Mouse (Mus musculus) left cerebral cortex, adult 2 months (tissue): ENCODE data around the gene Nhs. TPM values are rescaled to one million over a fixed set of nuclear protein-coding genes. Genes with fewer than 3 reads are reported as not detected.
"Not testable (repeated sequence)": the region's sequence is repeated elsewhere in the genome, so short reads cannot be mapped to it uniquely, and the experiment has no call there.

Experiments
- DNase-seq, 2 experiments: peaks; one replicate each; pipeline ENCODE4 v3.0.0; 2021 to 2022; ENCODE audit warnings: low spot score in 2 of 2, mixed read lengths in 1 of 2; ENCODE audit errors: extremely low spot score in 1 of 2
- H3K27ac ChIP-seq: fragments of 200-600 bp; 2 replicates; pipeline ENCODE4 v1.8.1; 2022
- H3K4me3 ChIP-seq: fragments of 200-600 bp; 2 replicates; pipeline ENCODE4 v1.8.1; 2022
- CTCF ChIP-seq: fragments of 200-600 bp; IDR thresholded peaks from 2 replicates; pipeline ENCODE4 v1.8.1; 2022; ENCODE audit warnings: antibody characterized with exemption, mild to moderate bottlenecking, moderate library complexity
- intact Hi-C: fragments of 180-260 bp; cut with DNase I; formaldehyde crosslinking; loops from one replicate; pipeline ENCODE4 v1.15.1; 2025
- total RNA-seq, 2 experiments: library from RNA; stranded (reverse); gene quantifications; 2 replicates each; pipeline ENCODE4 v1.2.3; 2021

Gene Nhs
- total RNA-seq, 2 experiments from 2014 or later = 3.9 to 4.0 TPM

- DNase-seq = peak in 1 of 2 experiments; percentile 11
- intact Hi-C loops = loop anchor here (2.0 to 5.0 kb wide), 2 partner anchors 427 to 774 kb away; no protein-coding TSS in a partner anchor
- peak; percentile 72 for TF ChIP-seq CTCF
- not testable (repeated sequence) for H3K27ac ChIP-seq, H3K4me3 ChIP-seq
These were observed 333.3 kb downstream of the Nhs start for GRCm38 (mm10) chrX:161826186-161826585.

- intact Hi-C loops = loop anchor here (2.0 kb wide), 1 partner anchor 391 kb away; no protein-coding TSS in a partner anchor
- peak; percentile 61 for TF ChIP-seq CTCF
- DNase-seq = no peak
- no peak overlapping the region for H3K27ac ChIP-seq
- H3K4me3 ChIP-seq = no peak overlapping the region
These were observed 369.3 kb downstream of the Nhs start for GRCm38 (mm10) chrX:161790182-161790581.
